Mouse (Mus musculus) midbrain, embryonic 15.5 days (tissue): ENCODE measurements around the gene Pah. TPM values are rescaled to one million over a fixed set of nuclear protein-coding genes. Genes with fewer than 3 reads are reported as not detected.

Source experiments
- ATAC-seq: fragments of 200-750 bp; cut with Nextera tagmentation; replicated peaks from 2 replicates; pipeline ENCODE4 v1.8.0; 2017; ENCODE audit warnings: moderate TSS enrichment
- H3K27ac ChIP-seq: fragments of 300-500 bp; sonication (generic); 2 replicates; pipeline ENCODE4 v1.5.1; 2015; ENCODE audit warnings: mild to moderate bottlenecking, inconsistent platforms
- H3K27me3 ChIP-seq: fragments of 300-500 bp; sonication (generic); replicated peaks from 2 replicates; pipeline ENCODE4 v1.6.1; 2015; ENCODE audit warnings: inconsistent platforms
- H3K36me3 ChIP-seq: fragments of 300-500 bp; sonication (generic); replicated peaks from 2 replicates; pipeline ENCODE4 v1.6.1; 2015; ENCODE audit warnings: inconsistent platforms
- H3K4me1 ChIP-seq: fragments of 300-500 bp; sonication (generic); 2 replicates; pipeline ENCODE4 v1.6.1; 2015; ENCODE audit warnings: inconsistent platforms
- H3K4me2 ChIP-seq: fragments of 300-500 bp; sonication (generic); 2 replicates; pipeline ENCODE4 v1.6.1; 2015; ENCODE audit warnings: inconsistent platforms, mild to moderate bottlenecking, moderate library complexity
- H3K4me3 ChIP-seq: fragments of 300-500 bp; sonication (generic); 2 replicates; pipeline ENCODE4 v1.5.1; 2015; ENCODE audit warnings: mild to moderate bottlenecking, inconsistent platforms
- H3K9ac ChIP-seq: fragments of 300-500 bp; sonication (generic); 2 replicates; pipeline ENCODE4 v1.6.1; 2015; ENCODE audit warnings: mild to moderate bottlenecking, inconsistent platforms
- H3K9me3 ChIP-seq: fragments of 300-500 bp; sonication (generic); 2 replicates; pipeline ENCODE4 v1.6.1; 2016; ENCODE audit warnings: inconsistent platforms
- WGBS: fragments of 180-500 bp; shearing (Covaris S2); methylation state at CpG from one replicate; pipeline ENCODE4 v1.1.7; 2015; ENCODE audit warnings: mixed read lengths; 5-methylcytosine and 5-hydroxymethylcytosine counted together
- polyA plus RNA-seq: library from polyadenylated mRNA; unstranded; fragments of >200 nt; fragmentation: Nextera tagmentation; extraction: Ambion mirVana; gene quantifications from 2 replicates; pipeline ENCODE4 v1.2.1, GENCODE M21; 2015

Gene Pah
- polyA plus RNA-seq, result not detected in 2 replicates

DNA sequence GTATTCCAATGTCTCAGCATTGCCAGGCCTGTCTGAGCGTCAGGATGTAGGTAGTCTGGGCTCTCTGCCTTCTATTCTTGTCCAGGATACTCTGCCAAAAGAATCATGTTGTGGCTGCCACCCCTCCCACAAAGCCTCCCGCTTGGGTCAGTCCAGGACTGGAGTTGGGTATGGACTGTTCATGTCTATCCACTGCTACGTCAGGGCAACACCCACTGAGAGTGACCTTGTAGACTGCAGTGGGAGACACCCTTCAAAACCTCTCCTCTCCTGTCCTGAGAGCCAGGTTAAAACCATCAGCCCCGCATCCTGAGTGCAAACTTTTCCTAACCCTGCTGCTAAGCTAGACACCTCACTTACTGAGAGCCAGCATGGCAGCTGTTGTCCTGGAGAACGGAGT lies at the start of gene Pah:
Gene Pah (plus strand): TSS at position 150 of the 400 bp plus-strand sequence.
- H3K4me2 ChIP-seq, result no peak within 1 kb of the TSS
- no peaks in the 10 kb centered on the region for H3K9me3 ChIP-seq
- no peak within 1 kb of the TSS for H3K9ac ChIP-seq
- WGBS, result 89% methylated on average over 5 of the region's 5 CpGs
- no peaks in the 10 kb centered on the region for H3K4me1 ChIP-seq
- H3K27me3 ChIP-seq, result no peaks in the 10 kb centered on the region
- no peak for ATAC-seq
- H3K36me3 ChIP-seq, result no peaks in the 10 kb centered on the region
- H3K4me3 ChIP-seq, result no peak within 1 kb of the TSS
- H3K27ac ChIP-seq, result no peak within 1 kb of the TSS

DNA sequence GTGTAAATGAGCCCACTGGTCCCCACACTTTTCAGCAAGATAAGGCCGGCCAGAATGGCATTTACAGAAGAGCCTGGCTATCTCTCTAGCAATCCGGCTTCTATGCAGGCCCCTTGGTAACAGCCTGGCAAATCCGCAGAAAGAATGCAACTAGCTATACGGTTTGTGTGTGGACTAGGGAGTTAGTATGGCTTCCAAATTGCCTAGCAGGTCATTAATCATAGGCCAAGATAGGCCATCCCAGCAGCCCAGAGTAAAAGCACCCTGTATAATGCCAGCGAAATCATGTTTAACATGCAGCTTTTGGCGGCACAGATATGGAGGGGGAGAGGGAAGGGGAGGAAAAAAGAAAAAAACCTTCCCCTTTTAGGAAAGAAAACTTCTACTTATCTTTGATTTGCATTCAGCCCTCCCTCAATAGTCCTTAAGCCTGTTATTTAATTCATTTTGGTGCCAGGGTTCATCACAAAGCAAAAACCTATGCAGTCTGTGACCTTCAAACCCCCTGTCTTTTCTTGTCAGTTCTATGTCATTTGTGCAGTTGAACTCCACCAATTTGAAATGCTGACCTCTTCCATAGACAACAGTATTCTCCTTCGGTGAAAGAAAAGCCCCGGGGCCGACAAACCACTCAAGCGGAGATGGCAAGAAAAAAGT lies 48.0 kb upstream of the Pah start:
- H3K36me3 ChIP-seq, result no peaks in the 10 kb centered on the region
- no peak overlapping the region for H3K9ac ChIP-seq
- ATAC-seq, result 0 out of 2 replicates have a peak, but pooled peaks have one; percentile 58
- H3K4me1 ChIP-seq, result peaks cover 6% of the 10 kb centered on the region
- no peaks in the 10 kb centered on the region for H3K27me3 ChIP-seq
- 16% methylated on average over 10 of the region's 10 CpGs for WGBS
- H3K27ac ChIP-seq, result no peak overlapping the region
- no peak overlapping the region for H3K4me2 ChIP-seq
- H3K9me3 ChIP-seq, result no peaks in the 10 kb centered on the region
- no peak overlapping the region for H3K4me3 ChIP-seq

DNA sequence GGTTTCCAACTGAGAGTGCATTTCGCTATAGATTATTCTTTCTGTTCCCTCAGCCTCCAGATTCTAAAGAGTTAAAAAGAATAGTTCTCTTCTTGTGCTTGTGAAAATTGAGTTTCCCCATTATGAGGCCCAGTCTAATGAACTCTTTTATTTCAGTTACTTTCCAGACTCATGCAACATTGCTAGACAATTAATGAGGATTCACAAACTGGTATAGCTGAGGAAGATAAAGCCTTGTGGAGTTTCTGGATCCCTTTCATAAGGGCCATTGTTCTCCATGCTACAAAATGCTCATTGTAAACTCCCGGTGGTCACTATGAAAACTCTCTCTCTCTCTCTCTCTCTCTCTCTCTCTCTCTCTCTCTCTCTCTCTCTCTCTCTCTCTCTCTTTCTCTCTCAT lies 46.6 kb upstream of the Pah start:
- WGBS, result 42% methylated on average over 2 of the region's 2 CpGs
- Histone ChIP-seq H3K36me3 (no peaks in the 10 kb centered on the region), H3K9me3 (peaks cover 2% of the 10 kb centered on the region; the same call in 1 of the 2 replicates), H3K9ac (no peak overlapping the region), H3K4me1 (peaks cover 6% of the 10 kb centered on the region), H3K4me2 (no peak overlapping the region), H3K27me3 (no peaks in the 10 kb centered on the region), H3K27ac (no peak overlapping the region), H3K4me3 (no peak overlapping the region)
- ATAC-seq, result no peak

DNA sequence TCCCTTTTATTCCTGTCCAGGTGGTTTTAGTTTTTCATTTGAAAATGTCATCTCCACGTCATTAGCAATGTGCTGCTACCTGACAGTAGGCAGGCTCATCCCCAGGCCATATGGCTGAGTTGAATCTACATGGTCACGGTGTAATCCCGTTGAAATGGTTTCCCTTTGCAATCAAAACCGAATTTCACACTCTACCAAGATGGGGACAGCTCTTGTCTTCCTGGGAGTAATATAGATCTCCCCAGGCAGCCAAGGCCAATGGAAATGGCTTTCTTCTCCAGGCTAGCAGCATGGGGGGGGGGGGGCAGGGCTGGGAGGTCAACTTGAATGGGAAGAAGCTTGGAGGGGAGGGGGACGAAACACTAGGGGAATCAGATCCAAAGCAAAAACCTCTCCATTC lies 43.7 kb upstream of the Pah start:
- H3K9me3 ChIP-seq, result peaks cover 3% of the 10 kb centered on the region; the same call in 1 of the 2 replicates
- no peak overlapping the region for H3K27ac ChIP-seq
- peaks cover 6% of the 10 kb centered on the region for H3K4me1 ChIP-seq
- H3K4me3 ChIP-seq, result no peak overlapping the region
- 30% methylated on average over 5 of the region's 5 CpGs for WGBS
- no peaks in the 10 kb centered on the region for H3K36me3 ChIP-seq
- no peak overlapping the region for H3K9ac ChIP-seq
- H3K27me3 ChIP-seq, result no peaks in the 10 kb centered on the region
- H3K4me2 ChIP-seq, result no peak overlapping the region
- peak; percentile 45; the same call in 1 of the 2 replicates for ATAC-seq

DNA sequence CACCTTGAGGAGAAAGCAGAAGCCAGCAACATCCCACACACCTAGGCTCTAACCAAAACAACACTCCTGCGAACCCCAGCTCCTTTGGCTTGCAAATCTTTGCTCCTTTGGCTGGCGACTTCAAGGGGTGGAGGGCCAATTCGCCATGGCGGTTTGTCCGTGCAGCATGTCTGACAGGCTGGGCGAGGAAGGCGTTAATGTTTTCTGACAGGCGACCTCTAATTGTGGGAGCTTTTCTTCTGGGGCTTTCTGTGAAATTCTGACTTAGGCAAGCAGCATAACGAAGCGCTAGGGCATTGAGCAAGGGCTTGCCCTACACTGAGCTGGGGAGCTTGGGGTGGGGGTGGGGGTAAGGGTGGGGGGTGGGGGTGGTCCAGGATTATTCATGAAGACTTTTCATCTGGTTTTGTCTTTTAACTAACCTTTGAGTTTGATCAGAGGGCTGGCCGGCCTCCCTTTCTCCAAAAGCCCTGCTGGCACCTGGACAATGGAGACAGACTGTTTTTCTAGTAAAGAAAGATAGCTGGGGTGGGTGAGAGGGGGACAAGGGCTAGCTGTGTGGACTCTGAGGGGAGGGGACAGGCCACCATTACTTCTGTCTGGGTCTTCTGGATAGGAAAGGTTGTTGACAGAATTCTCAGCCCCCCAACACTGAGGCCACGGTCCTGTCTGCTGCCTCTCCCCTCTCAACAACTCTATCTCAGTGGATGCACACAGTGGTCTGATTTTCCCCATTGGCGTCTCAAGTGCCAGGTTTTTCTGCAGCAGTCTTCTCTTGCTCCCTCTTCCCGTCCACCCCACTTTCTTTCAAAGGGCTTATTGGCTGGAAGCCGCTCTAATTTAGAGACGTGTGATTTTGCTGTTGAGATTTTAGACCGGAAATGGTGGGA lies 36.5 kb upstream of the Pah start:
- no peaks in the 10 kb centered on the region for H3K36me3 ChIP-seq
- ATAC-seq, result peak; percentile 21; the same call in 1 of the 2 replicates
- peaks cover 40% of the 10 kb centered on the region for H3K4me1 ChIP-seq
- H3K27ac ChIP-seq, result peak overlapping the region; percentile 77
- 2% methylated on average over 17 of the region's 17 CpGs for WGBS
- no peaks in the 10 kb centered on the region for H3K27me3 ChIP-seq
- peak overlapping the region; percentile 45 for H3K4me3 ChIP-seq
- peaks cover under 1% of the 10 kb centered on the region; the same call in 1 of the 2 replicates for H3K9me3 ChIP-seq
- peak overlapping the region; percentile 56 for H3K9ac ChIP-seq
- H3K4me2 ChIP-seq, result peak overlapping the region; percentile 79

DNA sequence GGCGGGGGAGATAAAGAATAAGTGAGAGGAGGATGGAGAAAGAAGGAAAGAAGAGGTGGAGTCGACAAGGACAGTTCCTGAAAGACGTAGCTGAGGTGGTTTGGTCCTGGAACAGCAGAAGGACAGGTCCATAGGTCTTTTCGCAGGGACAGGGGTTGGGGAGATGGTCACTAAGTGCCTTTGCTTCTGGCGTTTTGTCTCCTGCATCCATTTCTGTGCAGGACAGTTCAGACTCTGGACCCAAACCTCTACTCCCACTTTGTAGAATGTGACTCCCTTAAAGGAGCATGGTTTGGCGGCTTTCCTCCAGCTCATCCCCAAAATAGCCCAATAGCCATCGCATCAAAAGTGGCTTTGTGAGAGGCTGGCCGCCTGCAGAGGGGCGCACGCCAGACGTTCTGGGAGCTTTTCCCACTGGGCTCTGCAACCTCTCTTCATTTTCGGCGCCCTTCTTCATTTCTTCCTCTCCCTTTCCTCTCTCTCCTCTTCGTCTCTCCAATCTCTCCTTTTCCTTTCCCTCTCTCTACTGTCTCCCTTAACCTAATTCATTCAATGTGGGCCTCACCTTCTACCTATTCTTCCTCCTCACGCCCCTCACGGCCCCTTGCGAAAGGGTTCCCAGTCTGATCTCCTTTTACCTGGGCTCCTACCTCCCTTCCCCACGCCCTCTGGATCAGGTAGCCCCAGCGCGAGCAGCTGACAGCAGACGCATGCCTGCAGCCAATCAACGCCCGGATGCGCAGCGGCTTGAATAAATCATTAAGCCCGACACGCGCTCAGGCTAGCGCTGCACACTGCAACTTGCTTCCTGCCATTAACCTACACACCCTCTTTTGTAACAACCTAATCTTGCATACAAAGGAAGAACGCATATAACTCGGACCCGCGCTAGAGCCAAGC lies 35.6 kb upstream of the Pah start:
- peaks cover 49% of the 10 kb centered on the region for H3K4me1 ChIP-seq
- peak overlapping the region; percentile 77 for H3K27ac ChIP-seq
- under 1% methylated on average over 33 of the region's 33 CpGs for WGBS
- H3K36me3 ChIP-seq, result no peaks in the 10 kb centered on the region
- peak overlapping the region; percentile 56 for H3K9ac ChIP-seq
- H3K4me3 ChIP-seq, result peak overlapping the region; percentile 45
- peak; percentile 90 for ATAC-seq
- H3K9me3 ChIP-seq, result no peaks in the 10 kb centered on the region
- peak overlapping the region; percentile 79 for H3K4me2 ChIP-seq
- no peaks in the 10 kb centered on the region for H3K27me3 ChIP-seq

DNA sequence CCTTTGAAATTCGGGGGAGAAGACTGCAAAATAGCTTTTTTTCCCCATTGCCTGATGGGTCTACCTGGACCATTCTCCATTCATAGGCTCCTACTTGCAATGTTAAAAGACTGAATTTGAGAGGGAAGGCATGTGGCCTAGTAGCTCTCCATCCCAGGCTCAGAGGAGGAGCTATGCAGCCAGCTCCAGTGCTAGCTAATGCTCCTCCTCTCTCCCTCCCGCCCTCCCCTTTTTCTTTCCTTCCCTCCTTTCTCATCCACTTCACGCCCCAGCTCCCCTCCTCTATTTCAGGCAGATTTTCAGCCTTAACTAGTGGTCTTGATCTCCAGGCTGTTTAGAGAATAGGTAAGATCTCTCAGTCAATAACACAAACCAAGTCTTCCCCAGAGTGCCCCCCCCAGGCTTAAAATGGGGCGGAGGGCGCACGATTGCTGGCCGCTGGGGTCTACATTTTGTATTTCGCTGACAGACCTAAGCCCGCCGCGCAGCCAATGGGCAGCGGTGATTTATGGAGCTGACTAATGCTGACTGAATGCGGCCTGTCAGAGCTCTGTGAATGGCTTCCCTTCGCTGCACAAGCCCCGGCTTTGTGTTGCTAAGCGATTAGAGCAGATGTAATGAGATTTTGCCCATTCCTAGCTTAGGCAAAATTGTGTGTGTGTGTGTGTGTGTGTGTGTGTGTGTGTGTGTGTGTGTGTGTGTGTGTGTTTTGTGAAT lies 33.0 kb upstream of the Pah start:
- Histone ChIP-seq H3K4me2 (peak overlapping the region; percentile 49), H3K9ac (peak overlapping the region; percentile 23), H3K36me3 (no peaks in the 10 kb centered on the region), H3K4me3 (peak overlapping the region; percentile 28), H3K4me1 (peaks cover 61% of the 10 kb centered on the region), H3K27me3 (no peaks in the 10 kb centered on the region), H3K27ac (peak overlapping the region; percentile 81), H3K9me3 (no peaks in the 10 kb centered on the region)
- peak; percentile 71 for ATAC-seq
- 1% methylated on average over 16 of the region's 16 CpGs for WGBS

DNA sequence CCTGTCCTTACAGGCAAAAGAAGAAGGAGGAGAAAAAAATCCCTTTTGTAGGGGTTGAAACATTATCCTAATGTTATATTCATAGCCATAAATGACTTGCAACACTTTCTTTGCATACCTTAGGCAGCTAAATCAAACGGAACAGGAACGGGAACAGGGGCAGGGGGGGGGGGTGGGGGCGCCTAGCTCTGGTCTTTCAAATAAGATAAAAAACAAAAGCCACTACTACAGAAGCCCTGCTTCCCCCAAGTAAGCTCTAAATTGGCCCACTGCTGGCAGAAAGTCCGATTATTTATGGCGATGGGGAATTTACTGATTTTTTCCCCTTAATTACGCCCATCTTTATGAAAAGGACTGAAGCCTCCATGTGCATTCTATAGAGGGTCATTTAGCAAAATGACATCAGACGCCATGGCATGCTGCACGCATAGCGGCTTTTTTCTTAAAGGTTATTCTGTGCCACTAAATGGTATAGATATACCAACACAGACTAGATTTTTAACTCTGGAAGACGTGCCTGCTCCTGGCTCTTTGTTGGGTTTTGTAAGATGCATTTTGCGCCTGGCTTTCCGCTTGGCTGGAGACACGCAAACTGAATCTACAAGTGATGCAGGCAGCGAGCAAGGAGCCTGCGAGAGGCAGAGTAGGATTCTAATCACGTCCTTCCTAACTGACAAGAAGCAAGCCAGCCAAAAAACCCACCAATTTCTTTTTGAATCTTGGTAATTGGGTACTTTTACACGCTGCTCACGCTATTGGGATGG lies 32.2 kb upstream of the Pah start:
- Histone ChIP-seq H3K27ac (peak overlapping the region; percentile 81), H3K4me3 (peak overlapping the region; percentile 28), H3K9me3 (no peaks in the 10 kb centered on the region), H3K4me1 (peaks cover 69% of the 10 kb centered on the region), H3K9ac (peak overlapping the region; percentile 23; the same call in 1 of the 2 replicates), H3K36me3 (no peaks in the 10 kb centered on the region), H3K27me3 (no peaks in the 10 kb centered on the region), H3K4me2 (peak overlapping the region; percentile 49)
- ATAC-seq, result no peak
- under 1% methylated on average over 18 of the region's 18 CpGs for WGBS

DNA sequence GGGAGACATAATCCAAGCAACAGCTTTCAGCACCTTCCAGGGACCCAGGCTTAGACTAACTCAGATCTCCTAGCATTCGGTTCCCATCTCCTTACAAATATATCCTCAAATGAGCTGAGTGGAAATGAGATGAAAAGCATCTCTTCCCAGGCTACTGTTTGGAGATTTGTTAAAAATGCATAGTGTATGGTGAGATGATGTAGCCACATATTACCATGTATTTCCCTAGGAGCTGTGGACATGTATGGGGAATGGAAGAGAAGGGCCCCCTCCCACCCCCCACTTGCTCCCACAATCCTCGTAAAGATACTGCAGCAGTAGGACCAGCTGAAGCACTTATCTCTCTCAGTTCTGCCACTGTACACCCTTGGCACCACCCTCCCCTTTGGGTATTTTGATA lies 31.3 kb upstream of the Pah start:
- H3K9ac ChIP-seq, result no peak overlapping the region; the same call in 1 of the 2 replicates
- peak overlapping the region; percentile 73 for H3K27ac ChIP-seq
- no peak for ATAC-seq
- H3K4me1 ChIP-seq, result peaks cover 70% of the 10 kb centered on the region
- peak overlapping the region; percentile 89 for H3K4me2 ChIP-seq
- no peaks in the 10 kb centered on the region for H3K36me3 ChIP-seq
- no peaks in the 10 kb centered on the region for H3K9me3 ChIP-seq
- H3K27me3 ChIP-seq, result no peaks in the 10 kb centered on the region
- 3% methylated on average over 2 of the region's 2 CpGs for WGBS
- peak overlapping the region; percentile 71 for H3K4me3 ChIP-seq

DNA sequence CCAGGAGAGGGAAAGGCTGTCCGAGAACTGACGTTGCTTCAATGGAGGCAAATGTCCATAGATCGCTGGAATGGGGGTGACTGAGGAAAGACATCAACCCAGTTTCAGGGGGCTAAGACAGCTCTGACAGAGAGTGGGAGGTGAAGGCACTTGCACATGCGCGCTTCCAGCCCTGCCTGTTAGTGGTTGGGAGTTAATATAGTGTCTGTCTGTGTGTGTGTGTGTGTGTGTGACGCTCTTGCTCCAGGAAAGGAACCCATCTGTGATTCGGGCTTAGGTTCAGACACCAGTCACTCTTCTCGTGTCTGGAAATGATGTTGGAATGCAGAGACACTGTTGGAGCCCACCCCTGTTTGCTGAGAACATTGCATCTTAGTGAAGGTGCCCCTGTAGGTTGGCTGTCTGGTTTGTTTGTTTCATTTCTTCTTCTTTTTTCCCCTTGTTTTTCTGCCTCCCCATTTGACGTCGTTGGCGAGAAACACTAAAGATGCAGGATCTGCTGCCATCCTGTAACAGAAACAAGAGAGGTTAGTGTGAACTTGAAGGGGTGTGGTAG lies 30.0 kb upstream of the Pah start:
- peak overlapping the region; percentile 71; the same call in 1 of the 2 replicates for H3K9ac ChIP-seq
- H3K36me3 ChIP-seq, result no peaks in the 10 kb centered on the region
- no peak for ATAC-seq
- H3K27me3 ChIP-seq, result 0 out of 2 replicates have a peak, but pooled peaks cover 2% of the 10 kb centered on the region
- no peaks in the 10 kb centered on the region for H3K9me3 ChIP-seq
- peak overlapping the region; percentile 71 for H3K4me3 ChIP-seq
- H3K27ac ChIP-seq, result peak overlapping the region; percentile 90
- WGBS, result 2% methylated on average over 11 of the region's 11 CpGs
- H3K4me1 ChIP-seq, result peaks cover 62% of the 10 kb centered on the region
- H3K4me2 ChIP-seq, result peak overlapping the region; percentile 89
